Mouse (Mus musculus) kidney, adult 18-20 months (tissue): Measurements from ENCODE around the gene Manea.
"Not testable (repeated sequence)": the region's sequence is repeated elsewhere in the genome, so short reads cannot be mapped to it uniquely, and the experiment has no call there.

ENCODE experiments used
- DNase-seq: peaks from one replicate; pipeline ENCODE4 v3.0.0; 2021

Manea gene

GRCm38 (mm10) chr4:26346443-26347106 lies at the start of gene Manea:
TSS of gene Manea (minus strand) at chr4:26346891.
- DNase-seq: peak; percentile 95

GRCm38 (mm10) chr4:26354616-26355015 lies 7.9 kb upstream of the Manea start:
- DNase-seq: no peak

- no peak for DNase-seq
These were observed 7.0 kb upstream of the Manea start for GRCm38 (mm10) chr4:26353643-26354231.

GRCm38 (mm10) chr4:26347239-26347638 lies 548 bp upstream of the Manea start:
- no peak for DNase-seq

GRCm38 (mm10) chr4:26345741-26346442 lies 799 bp downstream of the Manea start:
- DNase-seq: peak; percentile 13

GRCm38 (mm10) chr4:26345080-26345479 lies 1.6 kb downstream of the Manea start:
- no peak for DNase-seq

GRCm38 (mm10) chr4:26342346-26342745 lies 4.3 kb downstream of the Manea start:
- DNase-seq: no peak

- no peak for DNase-seq
These were observed 8.1 kb downstream of the Manea start for GRCm38 (mm10) chr4:26338604-26339003.

- DNase-seq: no peak
These were observed 10.1 kb downstream of the Manea start for GRCm38 (mm10) chr4:26336563-26336962.

GRCm38 (mm10) chr4:26304731-26305130 lies 42.0 kb downstream of the Manea start:
- not testable (repeated sequence) for DNase-seq

- no peak for DNase-seq
These were observed 69.5 kb downstream of the Manea start for GRCm38 (mm10) chr4:26277112-26277716.

- DNase-seq: no peak
These were observed 70.4 kb downstream of the Manea start for GRCm38 (mm10) chr4:26276264-26276663.

GRCm38 (mm10) chr4:26275769-26276168 lies 70.9 kb downstream of the Manea start:
- DNase-seq: no peak
